Mouse (Mus musculus) G1E (cell line): ENCODE results near the gene Gm28051.

ENCODE experiments used
- CTCF ChIP-seq: IDR thresholded peaks from 2 replicates; pipeline ENCODE4 v1.5.1; 2012; ENCODE audit warnings: low read depth, low read length, inconsistent platforms, mixed read lengths
- GATA1 ChIP-seq: IDR thresholded peaks from 2 replicates; pipeline ENCODE4 v1.6.1; 2012; ENCODE audit warnings: borderline replicate concordance, low read length, inconsistent platforms, mixed read lengths
- POLR2AphosphoS5 ChIP-seq: IDR thresholded peaks from 2 replicates; pipeline ENCODE4 v1.6.1; 2012; ENCODE audit warnings: low read depth, low read length, inconsistent platforms; ENCODE audit not compliant: insufficient replicate concordance

DNA sequence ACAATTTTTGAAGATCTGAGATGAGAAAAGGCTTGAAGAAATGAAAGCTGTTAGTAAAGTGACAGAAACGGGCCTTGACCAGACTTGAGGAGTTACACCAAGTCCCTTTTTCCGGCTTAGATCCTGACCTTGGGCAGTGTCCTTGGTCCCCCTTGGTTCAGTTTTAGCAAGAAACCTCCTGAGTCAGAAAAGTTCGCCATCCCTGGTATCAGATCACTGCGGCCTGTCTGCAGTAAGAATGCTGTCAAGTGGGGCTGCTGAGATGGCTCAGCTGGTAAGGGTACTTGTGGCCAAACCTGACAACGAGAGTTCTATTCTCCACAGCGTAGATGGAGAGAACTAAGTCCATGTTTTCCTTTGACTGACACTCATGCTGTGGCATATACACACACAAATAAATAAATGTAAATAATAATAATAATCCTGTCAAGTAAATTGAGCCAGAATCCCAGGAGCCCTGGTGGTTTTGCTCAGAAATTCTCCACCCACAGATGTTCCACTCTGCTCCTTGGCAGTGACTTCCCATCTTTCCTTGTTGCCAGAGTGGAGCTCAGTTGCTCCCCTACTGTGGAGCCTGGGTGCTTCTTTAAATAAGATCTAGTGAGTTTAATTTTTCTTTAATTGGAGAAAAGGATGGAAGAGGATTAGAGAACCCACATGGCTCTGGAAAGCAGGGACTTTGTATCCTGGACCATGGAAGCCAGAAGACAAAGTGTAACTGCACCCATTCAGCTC lies 51.5 kb downstream of the Gm28051 start:
- TF ChIP-seq CTCF (no peak), GATA1 (no peak), POLR2AphosphoS5 (no peak)
